Mouse (Mus musculus) hindbrain, embryonic 15.5 days (tissue): ENCODE results near the gene Amy2a1. TPM values are rescaled to one million over a fixed set of nuclear protein-coding genes. Genes with fewer than 3 reads are reported as not detected.
"Not testable (repeated sequence)": the region's sequence is repeated elsewhere in the genome, so short reads cannot be mapped to it uniquely, and the experiment has no call there.

Experiments used
- ATAC-seq: fragments of 200-750 bp; cut with Nextera tagmentation; 2 replicates; pipeline ENCODE4 v1.8.0; 2017; ENCODE audit warnings: low read depth, moderate number of reproducible peaks, moderate TSS enrichment; ENCODE audit not compliant: low FRiP score
- H3K27ac ChIP-seq: fragments of 300-500 bp; sonication (generic); replicated peaks from 2 replicates; pipeline ENCODE4 v1.5.1; 2015; ENCODE audit warnings: mild to moderate bottlenecking, inconsistent platforms
- H3K27me3 ChIP-seq: fragments of 300-500 bp; sonication (generic); 2 replicates; pipeline ENCODE4 v1.6.1; 2015; ENCODE audit warnings: control low read depth, inconsistent platforms
- H3K36me3 ChIP-seq: fragments of 300-500 bp; sonication (generic); 2 replicates; pipeline ENCODE4 v1.6.1; 2015; ENCODE audit warnings: control low read depth, inconsistent platforms
- H3K4me1 ChIP-seq: fragments of 300-500 bp; sonication (generic); replicated peaks from 2 replicates; pipeline ENCODE4 v1.6.1; 2015; ENCODE audit warnings: control low read depth, inconsistent platforms
- H3K4me2 ChIP-seq: fragments of 300-500 bp; sonication (generic); 2 replicates; pipeline ENCODE4 v1.6.1; 2015; ENCODE audit warnings: moderate library complexity, mild to moderate bottlenecking, inconsistent platforms
- H3K4me3 ChIP-seq: fragments of 300-500 bp; sonication (generic); 2 replicates; pipeline ENCODE4 v1.5.1; 2015; ENCODE audit warnings: mild to moderate bottlenecking, inconsistent platforms
- H3K9ac ChIP-seq: fragments of 300-500 bp; sonication (generic); 2 replicates; pipeline ENCODE4 v1.6.1; 2015; ENCODE audit warnings: inconsistent platforms
- H3K9me3 ChIP-seq: fragments of 300-500 bp; sonication (generic); 2 replicates; pipeline ENCODE4 v1.6.1; 2016; ENCODE audit warnings: control low read depth, inconsistent platforms
- WGBS: fragments of 180-500 bp; shearing (Covaris S2); methylation state at CpG from one replicate; pipeline ENCODE4 v1.1.7; 2015; 5-methylcytosine and 5-hydroxymethylcytosine counted together
- polyA plus RNA-seq: library from polyadenylated mRNA; unstranded; fragments of >200 nt; fragmentation: Nextera tagmentation; extraction: Ambion mirVana; gene quantifications from 2 replicates; pipeline ENCODE4 v1.2.1, GENCODE M21; 2015

Amy2a1 gene
- 1.1 and 1.8 TPM in 2 replicates for polyA plus RNA-seq

DNA sequence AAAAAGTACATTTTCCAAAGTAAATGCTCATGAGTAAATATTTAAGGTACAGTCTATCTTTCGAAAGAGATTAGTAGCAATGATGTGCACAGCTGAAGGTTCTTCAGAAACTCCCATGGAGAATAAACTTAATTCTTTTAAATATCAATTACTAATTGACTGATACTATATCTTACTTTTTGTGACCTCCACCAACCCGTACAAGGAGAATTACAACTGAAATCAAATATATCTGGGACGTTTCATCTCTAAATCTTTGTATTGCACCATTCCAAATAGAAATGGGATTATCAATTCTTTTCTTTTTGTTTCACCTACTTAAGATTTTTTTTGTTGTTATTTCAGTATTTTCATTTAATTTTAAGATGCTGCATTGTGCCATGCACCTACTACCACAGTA lies at the start of gene Amy2a1:
Gene Amy2a1 (minus strand): TSS at position 101 of the 400 bp plus-strand sequence.
- WGBS: 95% methylated on average over 3 of the region's 3 CpGs
- not testable (repeated sequence) for ATAC-seq, H3K36me3 ChIP-seq, H3K27ac ChIP-seq, H3K9ac ChIP-seq, H3K4me2 ChIP-seq, H3K27me3 ChIP-seq, H3K4me1 ChIP-seq, H3K4me3 ChIP-seq, H3K9me3 ChIP-seq

DNA sequence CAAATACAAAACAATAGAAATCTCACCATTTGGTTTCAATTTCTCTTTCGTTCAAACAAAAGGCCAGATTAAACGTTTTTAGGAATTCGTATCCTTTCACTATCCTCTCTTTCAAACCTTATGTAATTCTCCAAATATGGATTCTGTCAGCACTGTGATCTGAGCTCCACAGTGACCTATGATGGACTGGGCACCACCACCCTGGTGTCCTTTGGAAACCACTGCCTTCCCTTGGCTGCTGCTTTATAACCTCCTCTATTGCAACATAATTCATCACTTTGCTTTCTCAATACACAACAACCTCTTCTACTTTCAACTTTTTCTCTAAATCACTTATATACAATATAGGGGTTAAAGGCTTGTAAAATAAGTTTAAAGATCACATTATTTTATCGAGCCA lies 42.4 kb upstream of the Amy2a1 start:
- WGBS: 87% methylated on average over 4 of the region's 4 CpGs
- Histone ChIP-seq H3K4me3 (no peak overlapping the region), H3K9me3 (no peaks in the 10 kb centered on the region), H3K9ac (no peak overlapping the region), H3K4me1 (no peaks in the 10 kb centered on the region), H3K27me3 (no peaks in the 10 kb centered on the region), H3K36me3 (no peaks in the 10 kb centered on the region), H3K4me2 (no peak overlapping the region), H3K27ac (no peak overlapping the region)
- no peak for ATAC-seq

DNA sequence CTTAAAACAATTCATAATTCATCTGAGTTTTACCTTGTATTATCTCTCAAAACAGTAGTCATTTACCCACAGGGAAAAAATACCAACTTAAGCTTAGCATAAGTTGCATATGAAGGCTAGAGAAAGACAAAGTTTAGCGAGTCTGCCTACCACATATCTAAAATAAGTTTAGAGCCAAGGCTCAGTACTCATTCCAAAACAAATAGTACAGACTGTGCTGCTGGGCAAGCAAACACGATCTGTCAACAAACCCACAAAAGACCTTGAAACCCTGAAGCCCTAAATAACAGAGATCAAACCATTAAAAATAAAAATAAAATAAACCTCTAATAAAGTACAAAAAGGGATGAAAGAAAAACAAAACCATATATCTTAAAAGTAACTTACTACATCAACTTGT lies 41.9 kb upstream of the Amy2a1 start:
- H3K4me1 ChIP-seq: no peaks in the 10 kb centered on the region
- H3K9me3 ChIP-seq: no peaks in the 10 kb centered on the region
- H3K27me3 ChIP-seq: no peaks in the 10 kb centered on the region
- H3K4me3 ChIP-seq: no peak overlapping the region
- no peak overlapping the region for H3K9ac ChIP-seq
- WGBS: 82% methylated on average over 2 of the region's 2 CpGs
- no peak overlapping the region for H3K27ac ChIP-seq
- H3K4me2 ChIP-seq: no peak overlapping the region
- ATAC-seq: no peak
- no peaks in the 10 kb centered on the region for H3K36me3 ChIP-seq

DNA sequence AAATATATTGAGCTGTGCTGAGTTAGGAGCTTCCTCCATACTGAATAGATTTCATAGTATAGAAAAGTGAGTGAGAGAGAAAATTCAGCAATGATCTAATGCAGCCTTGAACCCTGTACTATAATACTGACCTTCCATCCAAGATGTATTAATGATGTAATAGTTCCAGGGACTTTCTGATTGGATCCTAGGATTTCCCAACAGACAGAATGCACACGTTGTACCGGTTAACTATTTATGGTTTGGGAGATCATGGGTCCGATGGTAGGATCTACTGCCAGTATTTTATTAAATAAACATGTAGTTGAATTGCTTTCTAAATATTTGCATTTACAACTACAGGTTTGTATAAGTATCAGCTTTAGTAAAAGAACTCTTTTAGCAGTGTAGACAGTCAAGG lies 39.9 kb upstream of the Amy2a1 start:
- Histone ChIP-seq H3K4me3 (no peak overlapping the region), H3K4me1 (no peaks in the 10 kb centered on the region), H3K27me3 (no peaks in the 10 kb centered on the region), H3K27ac (no peak overlapping the region), H3K36me3 (no peaks in the 10 kb centered on the region), H3K4me2 (no peak overlapping the region), H3K9me3 (no peaks in the 10 kb centered on the region), H3K9ac (no peak overlapping the region)
- 83% methylated on average over 3 of the region's 3 CpGs for WGBS
- no peak for ATAC-seq

DNA sequence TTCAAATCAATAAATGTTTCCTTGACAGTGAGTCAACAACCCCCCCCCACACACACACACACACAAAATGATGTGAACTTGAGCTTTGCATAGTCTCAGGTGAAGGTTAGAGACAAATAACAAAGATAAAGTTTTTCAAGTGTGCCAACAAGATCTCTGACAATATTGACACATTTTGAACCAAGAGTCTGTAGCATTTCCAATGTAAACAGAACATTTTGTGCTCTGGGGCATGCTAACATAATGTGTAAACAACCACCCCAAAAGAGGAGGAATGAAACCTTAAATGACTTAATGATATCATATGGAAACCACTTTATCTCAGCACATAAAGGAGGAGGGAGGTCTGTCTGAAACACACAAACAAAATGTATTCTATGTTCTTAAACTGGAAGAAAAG lies 7.5 kb upstream of the Amy2a1 start:
- no peak overlapping the region for H3K9ac ChIP-seq
- H3K9me3 ChIP-seq: no peaks in the 10 kb centered on the region
- no peak overlapping the region for H3K4me2 ChIP-seq
- no peak overlapping the region for H3K27ac ChIP-seq
- ATAC-seq: no peak
- H3K36me3 ChIP-seq: no peaks in the 10 kb centered on the region
- H3K27me3 ChIP-seq: no peaks in the 10 kb centered on the region
- no peak overlapping the region for H3K4me3 ChIP-seq
- H3K4me1 ChIP-seq: no peaks in the 10 kb centered on the region

Other genes with a start within 250 kb of the Amy2a1 start
- gene Amy2a4, start 241.0 kb downstream of the Amy2a1 start, polyA plus RNA-seq: not detected in 2 replicates
- gene Amy2a3, start 208.4 kb downstream of the Amy2a1 start, polyA plus RNA-seq: not detected in 2 replicates
- not detected in 2 replicates for gene Amy2a2, start 175.8 kb downstream of the Amy2a1 start, polyA plus RNA-seq
- 19.9 TPM in 2 replicates for gene Amy1, start 74.3 kb upstream of the Amy2a1 start, polyA plus RNA-seq
- gene Rnpc3, start 97.7 kb upstream of the Amy2a1 start, polyA plus RNA-seq: 48.1 and 50.8 TPM in 2 replicates